Mouse (Mus musculus): ENCODE results near the gene Bub3.

The Bub3 gene

GRCm38 (mm10) chr7:131555301-131556081 is 4.5 kb upstream of the Bub3 start:
- DNase-seq (ENCODE audit: extremely low spot score, low spot score): peak; percentile 74

- no peak for DNase-seq (ENCODE audit: extremely low spot score, low spot score)
Observed at GRCm38 (mm10) chr7:131556116-131556515, 3.9 kb upstream of the Bub3 start.

- peak; percentile 68 for DNase-seq (ENCODE audit: extremely low spot score, low spot score)
Observed at GRCm38 (mm10) chr7:131556541-131557271, 3.3 kb upstream of the Bub3 start.

- no peak for DNase-seq (ENCODE audit: extremely low spot score, low spot score)
Observed at GRCm38 (mm10) chr7:131557751-131558150, 2.3 kb upstream of the Bub3 start.

GRCm38 (mm10) chr7:131560697-131561042 is 648 bp downstream of the Bub3 start:
- DNase-seq (ENCODE audit: extremely low spot score, low spot score): no peak

- no peak for DNase-seq (ENCODE audit: extremely low spot score, low spot score)
Observed at GRCm38 (mm10) chr7:131575246-131575645, 15.2 kb downstream of the Bub3 start.

GRCm38 (mm10) chr7:131582178-131582577 is 22.2 kb downstream of the Bub3 start:
- no peak for DNase-seq (ENCODE audit: extremely low spot score, low spot score)

GRCm38 (mm10) chr7:131585551-131585950 is 25.5 kb downstream of the Bub3 start:
- DNase-seq (ENCODE audit: extremely low spot score, low spot score): no peak

GRCm38 (mm10) chr7:131597779-131598482 is 37.9 kb downstream of the Bub3 start:
- DNase-seq (ENCODE audit: extremely low spot score, low spot score): peak; percentile 63

GRCm38 (mm10) chr7:131598483-131598824 is 38.4 kb downstream of the Bub3 start:
- peak; percentile 63 for DNase-seq (ENCODE audit: extremely low spot score, low spot score)

- no peak for DNase-seq (ENCODE audit: extremely low spot score, low spot score)
Observed at GRCm38 (mm10) chr7:131602106-131602505, 42.1 kb downstream of the Bub3 start.

GRCm38 (mm10) chr7:131603186-131603585 is 43.2 kb downstream of the Bub3 start:
- DNase-seq (ENCODE audit: extremely low spot score, low spot score): no peak

GRCm38 (mm10) chr7:131604946-131605345 is 44.9 kb downstream of the Bub3 start:
- DNase-seq (ENCODE audit: extremely low spot score, low spot score): no peak

- no peak for DNase-seq (ENCODE audit: extremely low spot score, low spot score)
Observed at GRCm38 (mm10) chr7:131605481-131605880, 45.5 kb downstream of the Bub3 start.

- DNase-seq (ENCODE audit: extremely low spot score, low spot score): no peak
Observed at GRCm38 (mm10) chr7:131608049-131608448, 48.0 kb downstream of the Bub3 start.

- DNase-seq (ENCODE audit: extremely low spot score, low spot score): peak; percentile 30
Observed at GRCm38 (mm10) chr7:131609677-131610076, 49.7 kb downstream of the Bub3 start.
